Mouse (Mus musculus) hindlimb bud, embryonic 11.5 days (tissue): ENCODE data around the gene Hoga1.
A peak's percentile ranks its signal among the peaks of the same experiment; 100 is the strongest.

ENCODE experiments used
- DNase-seq: peaks from one replicate; pipeline ENCODE4 v3.0.0-alpha.2; 2012; ENCODE audit warnings: low read depth, low spot score; ENCODE audit errors: extremely low spot score

Gene Hoga1

DNA sequence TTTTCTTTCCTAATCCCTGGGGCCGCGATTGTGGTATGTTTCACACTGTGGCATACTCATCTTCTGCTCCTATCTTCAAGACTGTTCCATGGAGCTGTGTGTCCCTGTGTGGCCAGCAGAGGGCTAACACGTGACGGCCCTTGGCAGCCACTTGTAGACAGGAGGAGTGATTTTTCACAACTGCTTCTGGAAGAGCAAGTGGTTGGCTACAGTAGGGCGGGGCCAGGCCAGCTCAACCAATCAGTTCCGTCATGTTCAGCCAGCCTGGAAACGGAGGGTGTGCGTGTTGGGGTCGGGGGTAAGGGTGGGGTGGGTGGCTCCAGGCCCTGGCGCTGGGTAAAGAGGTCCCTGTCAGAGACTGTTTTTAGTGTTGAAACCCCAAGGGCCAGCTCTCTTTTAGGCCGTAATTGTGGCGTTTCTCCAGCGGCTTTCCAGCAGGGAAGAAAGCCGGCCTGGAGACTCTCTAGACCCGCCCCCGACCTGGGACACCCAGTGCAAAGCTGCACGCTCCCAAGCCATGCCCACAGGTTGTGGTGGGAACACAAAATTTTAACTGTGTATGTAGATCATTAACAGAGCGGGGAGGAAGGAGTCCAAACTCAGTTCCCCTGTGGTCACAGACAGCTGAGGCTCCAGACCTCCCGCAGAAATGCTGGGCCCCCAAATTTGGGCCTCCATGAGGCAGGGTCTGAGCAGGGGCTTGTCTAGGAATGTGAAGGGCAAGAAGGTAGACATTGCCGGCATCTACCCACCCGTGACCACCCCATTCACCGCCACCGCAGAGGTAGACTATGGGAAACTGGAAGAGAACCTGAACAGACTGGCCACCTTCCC, at the start of gene Hoga1:
TSS of gene Hoga1 (plus strand) at position 342 of the 834 bp plus-strand sequence.
- peak; percentile 35 for DNase-seq

DNA sequence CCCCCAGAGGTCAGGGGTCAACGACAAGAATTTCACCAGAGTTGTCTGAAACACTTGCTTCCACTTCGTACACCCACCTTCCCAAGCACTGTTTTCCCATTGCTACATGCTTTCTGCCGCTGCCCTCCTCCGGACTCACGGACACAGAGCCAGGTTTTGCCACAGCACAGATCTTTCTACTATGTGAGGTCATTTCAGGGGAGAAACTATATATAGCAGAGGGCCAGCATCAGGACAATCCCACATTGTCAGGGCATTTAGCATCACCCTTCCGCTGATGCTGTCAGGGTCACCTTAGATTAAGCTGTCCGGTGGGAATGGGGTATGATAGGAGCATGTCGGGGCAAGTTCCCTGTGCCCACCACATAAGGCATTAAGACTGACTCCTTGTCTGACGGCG, 48.3 kb upstream of the Hoga1 start:
- no peak for DNase-seq

DNA sequence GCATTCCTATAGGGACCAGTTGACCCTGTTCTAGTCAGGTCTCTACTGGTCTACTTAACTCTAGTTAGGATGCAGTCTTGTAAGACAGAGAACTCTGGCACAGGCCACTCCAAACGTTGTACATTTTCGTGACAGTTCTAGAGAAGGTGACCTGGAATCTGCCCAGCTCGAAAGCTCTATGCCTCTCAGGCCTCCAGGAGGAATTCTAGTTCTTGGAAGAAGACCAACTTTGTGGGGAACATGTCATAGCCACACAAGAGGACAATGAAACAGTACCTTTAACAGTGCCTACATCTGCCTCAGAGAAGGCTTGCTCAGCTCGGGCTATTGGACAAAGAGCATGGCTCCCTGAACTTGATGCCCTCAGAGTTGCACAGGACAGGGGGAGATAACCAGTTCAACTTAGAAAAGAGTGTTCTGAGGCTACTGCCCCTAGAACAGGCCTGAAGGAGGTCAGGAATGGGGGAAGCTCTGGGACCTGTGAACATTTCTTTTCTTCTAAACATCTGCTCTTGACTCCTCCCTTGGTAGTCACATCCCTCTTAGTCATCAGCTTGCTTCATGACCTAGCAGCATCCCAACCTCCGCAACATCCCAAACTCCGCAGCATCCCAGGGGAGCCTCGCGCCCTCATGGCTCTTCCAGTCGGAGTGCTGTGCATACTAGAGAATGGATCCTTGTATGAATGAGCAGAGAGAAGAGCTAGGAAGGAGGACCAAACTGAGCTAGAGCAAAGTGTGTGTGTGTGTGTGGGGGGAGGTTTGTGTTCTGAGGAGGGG, 46.5 kb upstream of the Hoga1 start:
- DNase-seq, result no peak

DNA sequence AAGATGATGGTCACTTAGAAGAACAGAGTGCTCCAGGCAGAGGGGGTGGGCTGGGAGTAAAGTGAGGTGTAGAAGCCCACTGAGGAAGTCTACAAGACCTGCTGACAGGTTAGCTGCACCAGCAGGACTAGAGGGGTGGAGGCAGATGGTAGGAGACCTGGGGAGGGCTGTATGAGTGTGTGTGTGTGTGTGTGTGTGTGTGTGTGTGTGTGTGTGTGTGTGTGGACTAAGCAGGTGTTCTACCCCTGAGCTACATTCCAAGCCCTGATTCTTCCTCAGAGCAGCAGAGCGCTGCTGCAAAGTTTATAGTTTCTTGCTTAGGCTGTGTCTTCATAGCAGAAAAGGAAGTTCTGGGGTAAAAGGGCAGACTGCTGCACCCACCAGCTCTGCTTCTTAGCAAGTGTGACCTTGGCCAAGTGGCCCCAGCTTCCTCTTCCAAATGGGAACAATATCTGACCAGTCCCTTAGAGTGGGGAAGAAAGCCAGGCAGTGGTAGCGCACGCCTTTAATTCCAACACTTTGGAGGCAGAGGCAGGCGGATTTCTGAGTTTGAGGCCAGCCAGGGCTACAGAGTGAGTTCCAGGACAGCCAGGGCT, 45.6 kb upstream of the Hoga1 start:
- no peak for DNase-seq

DNA sequence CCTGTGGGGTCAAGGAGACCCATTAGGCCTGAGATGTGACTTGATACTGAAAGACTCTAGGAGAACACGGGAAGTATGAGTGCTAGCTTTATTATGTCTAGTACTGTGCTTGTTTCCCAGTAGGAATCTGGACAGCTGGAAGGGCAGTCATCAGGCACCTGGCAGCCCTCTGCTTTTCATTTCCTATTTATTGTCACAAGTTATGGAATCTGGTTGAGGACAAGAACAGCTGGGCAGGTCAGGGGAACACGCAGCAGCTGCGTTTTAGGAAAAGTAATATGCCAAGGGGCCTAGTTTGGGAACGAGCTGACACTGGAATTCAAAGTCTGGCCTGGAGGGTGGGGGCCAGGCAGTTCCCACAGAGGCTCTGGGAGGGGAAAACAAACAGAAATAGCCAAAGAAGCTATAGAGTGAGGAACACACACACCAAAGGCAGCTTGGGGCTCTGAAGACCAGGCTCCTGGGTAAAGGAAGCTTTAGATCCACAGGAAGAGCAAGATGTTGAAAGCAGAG, 44.9 kb upstream of the Hoga1 start:
- DNase-seq, result no peak

DNA sequence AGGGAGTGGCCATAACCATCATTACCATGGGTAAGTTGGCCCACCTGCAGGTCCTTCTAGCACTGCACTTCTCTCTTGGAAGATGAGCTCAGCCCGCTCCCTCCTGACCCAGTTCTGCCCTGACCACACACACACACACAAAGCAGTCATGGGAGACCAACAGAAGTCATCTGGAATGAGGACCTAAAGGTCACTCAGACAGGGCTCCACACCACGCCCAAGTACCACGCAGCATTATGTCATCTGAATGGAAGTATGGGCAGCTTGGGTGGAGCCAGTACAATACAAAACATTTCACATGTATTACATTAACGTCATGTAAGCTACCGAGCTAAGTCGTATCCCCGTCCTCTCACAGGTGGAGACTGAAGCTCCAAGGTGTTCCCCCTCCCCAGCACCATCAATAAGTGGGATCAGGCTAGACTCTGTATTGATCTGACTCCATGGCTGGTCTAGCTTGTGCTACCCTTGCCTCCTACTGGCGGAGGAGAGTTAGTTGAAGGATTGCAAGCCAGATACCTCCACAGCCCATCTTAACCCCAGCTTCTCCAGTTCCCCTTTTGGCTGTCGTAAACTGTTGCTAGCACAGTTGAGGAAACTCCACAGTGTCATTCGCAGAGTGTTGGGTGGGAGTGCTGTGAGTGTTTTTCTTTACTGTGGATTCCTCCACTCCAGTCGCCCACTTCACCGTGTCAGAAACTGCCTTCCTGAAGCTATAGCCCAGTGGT, 44.0 kb upstream of the Hoga1 start:
- DNase-seq, result no peak

DNA sequence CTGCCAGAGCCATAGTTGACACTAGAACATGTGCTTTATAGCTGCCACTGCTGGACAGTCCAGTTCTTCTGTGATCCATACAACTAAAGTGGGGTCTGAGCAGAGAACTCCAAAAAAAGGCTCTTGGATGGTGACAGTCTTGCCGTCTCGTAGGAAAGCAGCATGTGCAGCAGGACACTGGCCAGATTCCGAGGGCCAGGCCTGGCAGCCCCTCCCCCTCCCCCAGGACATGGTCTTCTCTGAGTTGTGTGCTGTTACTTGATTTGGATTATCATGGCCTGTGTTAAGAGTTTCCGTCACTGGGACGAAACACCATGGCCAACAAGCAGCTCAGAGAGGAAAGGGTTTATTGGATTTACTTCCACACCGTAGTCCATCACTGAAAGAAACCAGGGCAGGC, 41.2 kb upstream of the Hoga1 start:
- no peak for DNase-seq

DNA sequence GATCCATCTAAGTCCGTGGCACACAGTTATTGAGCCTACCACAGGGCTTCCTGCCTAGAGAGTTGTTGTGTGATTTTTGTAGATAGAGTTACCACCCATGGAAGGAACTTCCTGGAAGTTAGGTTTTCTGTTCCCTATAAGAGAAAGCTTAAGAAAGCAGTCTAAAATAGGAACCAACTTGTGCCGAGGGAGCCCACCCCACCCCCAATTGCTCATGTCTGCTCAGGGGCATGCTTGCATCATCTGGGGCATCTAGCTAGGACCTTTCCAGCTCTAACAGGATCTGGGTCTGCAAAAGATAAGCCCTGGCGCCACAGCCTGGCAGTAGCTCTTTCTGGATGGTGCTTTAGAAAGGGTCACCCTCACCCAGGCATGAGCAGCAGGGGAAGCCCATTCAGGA, 39.8 kb upstream of the Hoga1 start:
- no peak for DNase-seq

DNA sequence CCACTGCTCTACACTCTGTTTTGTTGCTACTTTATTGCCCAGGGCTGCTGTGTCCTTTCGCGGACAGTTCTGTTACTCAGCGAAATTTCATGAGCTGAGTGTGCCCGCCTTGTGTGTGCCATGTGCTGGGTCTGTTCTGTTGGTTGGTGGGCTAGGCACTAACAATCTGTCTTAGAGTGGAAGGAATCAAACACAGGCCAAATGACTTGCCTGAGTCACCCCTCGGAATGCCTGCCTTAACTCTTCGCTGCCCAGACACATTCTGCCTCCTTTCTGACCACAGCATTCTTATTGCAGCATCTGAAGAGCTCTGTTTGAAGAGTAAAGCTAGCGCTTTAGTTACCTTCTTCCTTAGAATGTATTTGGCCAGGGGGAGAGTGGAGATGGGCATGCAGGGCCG, 38.8 kb upstream of the Hoga1 start:
- DNase-seq, result no peak

DNA sequence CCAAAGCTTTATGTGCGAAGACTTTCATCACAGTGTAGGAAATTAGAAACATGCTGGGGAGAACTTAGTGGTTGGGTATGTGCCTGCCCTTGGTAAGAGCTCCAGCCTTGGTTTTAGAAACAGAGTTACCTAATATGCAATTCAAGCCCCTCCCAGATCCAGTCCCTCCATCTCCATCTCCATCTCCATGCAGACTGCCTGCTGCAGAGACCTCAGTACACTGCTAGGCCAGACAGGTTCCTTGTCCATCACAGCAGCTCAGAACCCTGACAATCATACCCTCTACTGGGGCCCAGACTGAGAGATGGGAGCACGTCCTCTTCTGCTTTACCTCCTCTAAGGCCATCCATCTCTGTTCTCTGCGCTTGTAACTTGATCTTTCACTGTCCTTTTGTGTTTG, 36.8 kb upstream of the Hoga1 start:
- DNase-seq, result no peak

DNA sequence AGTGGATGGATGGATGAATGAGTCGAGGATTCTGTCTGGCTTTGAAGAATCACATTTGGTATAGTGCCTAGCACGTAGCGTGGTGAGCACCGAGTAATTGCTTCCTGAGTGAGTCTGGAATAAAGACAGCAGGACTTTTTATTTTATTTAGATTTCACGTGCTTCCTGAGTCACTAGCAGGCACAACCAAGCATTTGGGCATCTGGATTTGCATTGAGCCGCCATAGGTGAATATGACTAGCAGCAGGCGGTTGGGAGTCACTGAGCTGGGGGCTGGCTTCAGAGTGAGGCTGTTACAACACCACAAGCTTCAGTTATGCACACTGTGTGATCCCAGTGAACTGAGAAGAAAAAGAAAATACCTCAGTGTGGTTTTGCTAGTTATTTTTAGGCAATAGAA, 36.3 kb upstream of the Hoga1 start:
- DNase-seq, result no peak

DNA sequence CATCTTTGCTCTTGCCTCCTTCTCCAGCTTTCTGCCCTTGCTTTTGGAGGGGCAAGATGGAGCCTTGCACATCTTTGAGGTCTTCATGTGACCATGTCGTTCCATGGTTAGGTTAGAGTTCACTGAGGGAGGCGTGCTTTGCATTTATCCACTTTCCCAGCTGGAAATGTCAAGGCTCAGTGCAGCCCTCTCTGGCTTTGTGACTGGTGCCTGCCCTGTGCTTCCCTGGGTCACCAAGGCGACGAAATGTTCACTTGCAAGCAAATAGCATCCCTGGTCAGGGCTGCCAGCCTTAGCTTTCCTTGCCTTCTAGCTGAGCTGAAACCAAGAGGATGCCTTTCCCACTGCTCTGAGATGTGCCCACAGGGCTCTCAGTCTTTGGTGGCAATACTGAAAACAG, 35.0 kb upstream of the Hoga1 start:
- no peak for DNase-seq

DNA sequence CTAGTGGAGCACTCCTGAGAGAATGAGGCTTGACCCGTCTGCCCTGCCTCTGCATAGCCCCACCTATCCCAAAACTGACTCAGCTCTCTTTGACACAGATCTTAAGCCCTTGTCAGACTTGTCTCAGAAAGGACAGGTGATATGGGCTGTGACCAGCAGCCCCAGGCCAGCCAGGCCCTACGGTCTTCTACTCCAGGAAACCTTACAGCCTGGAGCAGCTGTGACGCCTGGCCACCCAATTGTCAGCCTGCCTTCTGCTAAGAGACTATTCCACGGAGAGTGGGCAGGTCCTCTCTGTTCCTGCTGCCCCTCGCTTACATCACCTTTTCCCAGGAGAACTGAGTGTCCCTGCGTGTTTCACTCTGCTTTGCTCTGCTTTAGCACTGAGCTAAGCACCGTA, 34.3 kb upstream of the Hoga1 start:
- no peak for DNase-seq

DNA sequence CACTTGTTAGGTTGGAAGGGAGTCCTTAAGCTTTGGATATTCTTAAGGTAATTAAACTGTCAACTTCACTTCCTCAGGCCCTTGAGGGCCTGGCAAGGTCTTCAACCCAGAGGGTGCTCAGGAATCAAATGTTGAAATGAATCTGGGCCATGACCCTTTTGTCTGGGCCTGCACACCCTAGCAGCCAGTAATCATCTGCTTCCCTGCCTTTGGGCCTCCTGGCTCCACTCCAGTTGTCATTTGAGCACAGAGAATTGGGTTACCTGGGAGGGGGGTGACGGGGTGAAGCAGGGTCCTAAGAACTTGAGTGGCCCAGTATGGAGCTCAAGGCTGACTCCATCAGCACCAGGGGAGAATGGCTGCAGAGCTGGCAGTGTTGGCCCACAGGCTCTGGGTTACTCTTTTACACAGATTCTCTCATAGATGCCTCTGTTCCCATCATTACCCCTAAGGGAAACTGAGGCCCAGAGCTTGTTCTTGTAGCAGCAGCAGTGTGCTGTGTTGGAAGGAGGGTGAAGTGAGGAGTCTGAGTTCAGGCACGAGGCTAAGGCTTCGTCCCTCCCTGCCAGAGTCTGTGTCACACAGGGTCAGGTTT, 31.1 kb upstream of the Hoga1 start:
- DNase-seq, result no peak

DNA sequence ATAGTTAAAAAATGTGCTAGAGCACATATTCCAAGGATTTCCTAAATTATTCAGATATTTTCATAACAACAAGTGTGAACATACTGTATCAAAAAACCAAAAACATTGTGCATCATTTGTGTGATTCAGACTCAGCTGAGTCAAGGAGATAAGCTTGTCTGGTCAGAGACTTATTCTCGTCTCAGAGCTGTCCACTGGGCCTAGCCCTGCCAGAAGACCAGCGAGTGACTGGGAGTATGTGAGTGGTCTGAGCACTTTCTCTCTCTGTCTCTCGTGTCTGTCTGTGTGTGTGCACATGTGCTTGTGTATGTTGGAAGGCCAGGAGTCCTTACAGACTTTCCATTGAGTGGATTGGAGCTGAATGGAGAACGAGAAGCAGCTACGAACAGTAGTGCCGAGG, 30.4 kb upstream of the Hoga1 start:
- no peak for DNase-seq

DNA sequence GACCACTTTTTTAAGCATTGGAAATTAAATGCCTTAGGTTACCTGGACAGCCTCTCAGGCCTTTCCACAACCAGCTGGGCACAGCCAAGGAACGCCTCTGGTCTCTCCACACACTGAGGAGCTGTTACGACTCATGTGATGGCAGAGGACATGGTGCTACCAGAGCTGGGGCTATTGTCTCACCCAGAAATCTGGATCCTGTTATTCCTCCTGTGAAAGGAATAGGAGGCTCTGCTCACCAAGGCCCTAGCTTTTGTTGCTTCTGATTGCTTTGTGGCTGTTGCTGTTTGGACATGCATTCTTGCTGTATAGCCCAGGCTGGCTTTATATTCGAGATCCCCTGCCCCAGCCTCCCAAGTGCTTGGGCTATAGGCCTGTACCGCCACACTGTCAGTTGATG, 29.2 kb upstream of the Hoga1 start:
- DNase-seq, result no peak

DNA sequence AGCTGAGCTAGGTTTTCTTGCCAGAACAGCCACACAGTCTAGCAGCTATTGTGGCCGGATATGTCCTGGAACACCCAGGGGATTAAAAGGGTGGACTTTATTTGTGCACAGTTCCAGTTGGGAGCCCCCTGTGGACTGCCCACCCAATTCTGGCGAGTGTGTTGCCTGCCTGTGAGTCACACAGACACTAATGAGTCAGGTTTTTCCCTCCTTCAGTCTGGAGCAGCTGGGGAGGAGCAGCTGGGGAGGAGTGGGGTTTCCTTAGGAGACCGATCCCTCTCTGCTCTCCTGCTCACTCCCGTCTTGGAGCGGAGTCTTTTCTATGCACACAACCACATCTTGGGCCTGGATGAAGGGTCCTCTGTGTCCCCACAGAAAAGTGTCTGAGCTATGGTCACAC, 28.6 kb upstream of the Hoga1 start:
- DNase-seq, result no peak

DNA sequence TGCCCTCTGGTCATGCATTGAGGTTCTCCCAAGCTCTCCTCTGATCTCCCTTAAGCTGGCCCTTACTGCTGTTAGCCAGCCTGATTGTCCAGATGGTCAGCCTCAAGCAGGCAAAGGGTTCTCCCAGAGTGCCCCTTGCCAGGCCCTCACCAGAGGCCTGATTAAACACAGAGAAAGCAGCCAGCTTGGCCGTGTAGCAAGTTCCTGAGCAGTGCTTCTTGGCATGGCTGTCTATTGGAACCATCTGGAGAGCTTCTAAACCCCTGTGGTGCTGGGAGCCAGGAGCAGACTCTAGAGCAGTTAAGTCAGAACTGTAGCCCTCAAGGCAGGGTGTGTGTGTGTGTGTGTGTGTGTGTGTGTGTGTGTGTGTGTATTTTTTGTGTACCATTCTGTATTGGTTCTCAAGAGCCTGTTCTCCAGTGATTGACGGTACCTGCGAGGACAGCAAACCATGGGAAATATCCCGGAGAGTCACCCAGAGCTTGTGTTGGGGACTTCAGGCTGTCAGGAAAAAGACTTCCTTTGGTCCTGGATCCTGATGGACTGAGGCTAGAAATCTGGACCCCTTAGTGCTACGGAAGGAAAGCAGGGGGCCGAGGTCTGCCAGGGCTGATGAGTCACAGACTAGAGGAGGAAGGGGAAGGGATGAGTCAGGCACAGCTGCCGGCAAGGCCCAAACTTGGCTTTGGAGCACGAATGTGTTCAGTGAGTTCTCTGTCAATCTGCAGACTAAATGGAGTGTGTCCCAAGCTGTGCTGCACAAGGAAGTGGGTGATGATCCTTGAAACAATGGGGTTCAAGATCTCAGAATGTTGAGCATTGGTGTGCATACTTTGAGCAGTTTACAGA, 27.8 kb upstream of the Hoga1 start:
- DNase-seq, result no peak

DNA sequence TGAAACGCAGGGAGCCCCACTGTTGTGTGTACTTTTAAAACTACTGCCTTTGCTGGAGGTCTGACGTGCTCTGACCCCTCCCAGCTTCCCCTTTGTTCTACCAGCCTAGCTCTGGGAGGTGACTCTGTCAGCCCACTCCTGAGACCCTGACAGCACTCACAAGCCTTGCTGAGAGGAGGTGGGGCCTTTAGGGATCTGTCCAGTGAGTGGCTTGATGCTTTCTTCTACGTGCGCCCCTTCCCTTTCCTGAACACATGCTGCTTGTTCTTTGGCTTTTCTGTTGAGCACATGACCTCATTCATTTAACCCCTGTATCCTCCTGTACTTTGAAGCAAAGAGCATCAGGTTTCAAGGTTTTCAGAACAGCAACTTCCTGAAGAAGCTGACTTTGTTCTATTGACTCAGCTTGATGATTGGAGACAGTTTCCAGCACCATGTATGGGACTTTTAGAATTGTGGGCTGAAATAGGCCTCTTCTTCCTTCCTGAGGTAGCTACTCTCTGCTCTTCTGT, 26.3 kb upstream of the Hoga1 start:
- DNase-seq, result no peak
